Mouse (Mus musculus) right cerebral cortex, adult 2 months (tissue): ENCODE measurements around the gene Vdr.
"Not testable (repeated sequence)": the region's sequence is repeated elsewhere in the genome, so short reads cannot be mapped to it uniquely, and the experiment has no call there.

ENCODE experiments used
- DNase-seq, 2 experiments: peaks; one replicate each; pipeline ENCODE4 v3.0.0; 2021 to 2022; ENCODE audit warnings: low spot score in 2 of 2

The Vdr gene

GRCm38 (mm10) chr15:97880441-97880840 is 30.0 kb downstream of the Vdr start:
- no peak for DNase-seq

- DNase-seq = no peak
Measured at GRCm38 (mm10) chr15:97878696-97879328, 31.6 kb downstream of the Vdr start.

- DNase-seq = no peak
Measured at GRCm38 (mm10) chr15:97875784-97876183, 34.6 kb downstream of the Vdr start.

GRCm38 (mm10) chr15:97873717-97874116 is 36.7 kb downstream of the Vdr start:
- no peak for DNase-seq

GRCm38 (mm10) chr15:97872161-97872560 is 38.3 kb downstream of the Vdr start:
- DNase-seq = no peak

- no peak for DNase-seq
Measured at GRCm38 (mm10) chr15:97871055-97872030, 39.1 kb downstream of the Vdr start.

- DNase-seq = not testable (repeated sequence)
Measured at GRCm38 (mm10) chr15:97870116-97870515, 40.3 kb downstream of the Vdr start.

- DNase-seq = no peak
Measured at GRCm38 (mm10) chr15:97868985-97869384, 41.4 kb downstream of the Vdr start.

- no peak for DNase-seq
Measured at GRCm38 (mm10) chr15:97865988-97866387, 44.4 kb downstream of the Vdr start.

- DNase-seq = no peak
Measured at GRCm38 (mm10) chr15:97865175-97865574, 45.3 kb downstream of the Vdr start.

- DNase-seq = no peak
Measured at GRCm38 (mm10) chr15:97864361-97865045, 45.9 kb downstream of the Vdr start.

- DNase-seq = peak; percentile 67 to 75
Measured at GRCm38 (mm10) chr15:97863494-97863881, 46.9 kb downstream of the Vdr start.

- no peak for DNase-seq
Measured at GRCm38 (mm10) chr15:97862881-97863493, 47.4 kb downstream of the Vdr start.

GRCm38 (mm10) chr15:97860353-97860752 is 50.1 kb downstream of the Vdr start:
- no peak for DNase-seq

- DNase-seq = no peak
Measured at GRCm38 (mm10) chr15:97858431-97858830, 52.0 kb downstream of the Vdr start.

GRCm38 (mm10) chr15:97854551-97854950 is 55.9 kb downstream of the Vdr start:
- peak; percentile 33 to 37 for DNase-seq

- no peak for DNase-seq
Measured at GRCm38 (mm10) chr15:97854059-97854458, 56.4 kb downstream of the Vdr start.

GRCm38 (mm10) chr15:97852291-97852690 is 58.1 kb downstream of the Vdr start:
- DNase-seq = no peak

- DNase-seq = no peak
Measured at GRCm38 (mm10) chr15:97851011-97851410, 59.4 kb downstream of the Vdr start.

- DNase-seq = no peak
Measured at GRCm38 (mm10) chr15:97850441-97850840, 60.0 kb downstream of the Vdr start.

GRCm38 (mm10) chr15:97849116-97849911 is 61.1 kb downstream of the Vdr start:
- peak; percentile 91 to 94 for DNase-seq
